Mouse (Mus musculus): ENCODE results near the gene Rtp3. TPM values are rescaled to one million over a fixed set of nuclear protein-coding genes. Genes with fewer than 3 reads are reported as not detected.

Gene Rtp3
- 1 to 10 TPM; 2.6 to 4.8 (median 3.7) TPM for total RNA-seq (2022)

DNA sequence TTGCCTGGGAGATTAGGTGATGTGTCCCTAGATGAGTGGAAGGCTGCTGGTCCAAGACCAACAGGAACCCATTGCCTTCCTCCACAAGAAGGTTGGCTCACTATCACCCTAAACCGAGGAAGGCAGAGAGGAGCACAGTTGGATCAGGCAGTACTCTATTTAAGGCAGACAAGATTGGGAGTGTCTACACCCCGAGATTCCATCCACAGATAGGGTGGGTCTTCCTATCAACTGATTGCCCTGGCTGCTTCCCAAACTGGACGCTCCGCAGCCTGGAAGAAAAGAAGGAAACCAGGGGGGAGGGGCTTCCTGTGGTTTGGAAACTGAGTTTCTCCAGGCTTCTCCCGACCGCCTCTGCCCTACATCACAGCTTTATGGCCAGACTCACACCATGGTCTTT, at the start of gene Rtp3:
Gene Rtp3, minus strand, starts transcription at position 380 of the 400 bp plus-strand sequence.
- DNase-seq (ENCODE audit: low spot score), result peak; percentile 73

DNA sequence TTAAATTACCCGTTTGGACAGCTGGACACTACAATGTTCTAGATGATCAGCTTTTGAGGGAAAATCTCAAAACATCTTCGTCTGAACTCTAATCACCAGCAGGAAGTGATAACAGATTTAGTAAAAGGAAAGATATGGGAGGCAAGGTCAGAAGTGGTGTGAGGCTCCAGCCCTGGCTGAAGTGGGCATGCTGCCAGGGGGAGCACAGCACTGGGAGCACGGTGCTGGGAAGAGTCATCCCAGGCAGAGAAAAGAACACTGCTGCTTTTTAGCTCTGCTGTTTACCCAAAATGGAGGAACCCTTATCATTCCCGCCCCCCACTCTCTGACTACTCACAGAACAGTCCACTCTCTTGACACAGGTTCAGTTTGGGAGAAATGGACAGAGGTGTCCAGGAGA, 49.6 kb upstream of the Rtp3 start:
- no peak for DNase-seq (ENCODE audit: low spot score)

DNA sequence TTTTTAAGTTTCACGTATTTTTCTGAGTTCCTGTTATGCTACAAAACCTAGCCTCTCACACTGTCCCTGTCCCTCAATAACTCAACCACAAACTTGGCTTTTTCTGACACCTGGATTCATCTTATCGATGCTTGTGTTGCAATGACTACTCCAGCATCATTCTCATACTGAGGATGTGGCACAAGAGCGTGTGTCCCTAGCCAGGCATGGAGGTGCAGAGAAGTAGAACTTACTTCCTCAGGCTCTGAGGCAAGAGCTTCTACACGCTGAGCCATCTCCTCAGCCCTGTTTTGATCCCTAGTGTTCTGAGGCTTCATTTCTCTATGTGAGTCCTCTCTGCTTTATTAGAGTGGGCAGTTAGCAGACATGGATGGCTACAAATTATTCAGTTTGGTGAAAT, 43.3 kb upstream of the Rtp3 start:
- no peak for DNase-seq (ENCODE audit: low spot score)

DNA sequence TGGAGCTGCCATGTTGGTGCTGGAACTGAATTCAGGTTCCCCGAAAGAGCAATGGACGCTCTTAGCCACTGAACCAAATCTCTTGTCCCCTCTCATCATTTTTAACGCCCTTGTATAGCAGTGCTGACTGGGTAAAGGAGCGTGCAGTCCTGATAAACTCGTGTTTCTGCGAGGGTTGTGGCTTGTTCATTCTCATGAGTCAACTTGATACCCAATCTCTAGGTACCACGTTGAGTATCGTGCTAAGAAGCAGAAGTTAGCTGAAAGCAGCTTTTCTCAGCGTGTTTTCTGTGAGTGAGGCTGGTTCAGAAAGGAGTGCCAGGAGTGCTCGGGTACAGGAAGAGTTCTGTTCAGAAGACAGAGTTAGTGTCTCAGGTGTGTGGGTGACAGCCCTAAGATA, 36.4 kb upstream of the Rtp3 start:
- DNase-seq (ENCODE audit: low spot score), result no peak

DNA sequence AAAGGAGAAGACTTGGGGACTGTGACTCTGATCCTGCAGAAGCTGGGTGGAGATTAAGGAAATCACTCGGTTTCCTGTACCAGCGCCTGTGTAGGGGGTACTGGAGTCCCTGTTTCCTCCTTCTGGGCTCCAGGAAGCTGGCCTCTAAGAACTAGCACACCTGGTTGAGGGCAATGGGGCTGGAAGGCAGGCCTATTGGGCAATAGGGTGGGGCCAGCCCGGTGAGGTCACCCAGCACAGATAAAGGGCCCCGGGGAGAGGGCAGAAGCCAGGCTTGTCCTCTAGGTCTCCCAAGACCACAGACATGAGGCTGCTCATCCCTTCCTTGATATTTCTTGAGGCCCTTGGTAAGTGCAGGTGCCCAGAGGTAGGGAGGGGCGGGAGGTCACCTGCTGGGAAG, 28.6 kb upstream of the Rtp3 start, which contains the start of gene Ltf:
Gene Ltf, plus strand, starts transcription at position 250 of the 400 bp plus-strand sequence.
- DNase-seq (ENCODE audit: low spot score), result no peak

DNA sequence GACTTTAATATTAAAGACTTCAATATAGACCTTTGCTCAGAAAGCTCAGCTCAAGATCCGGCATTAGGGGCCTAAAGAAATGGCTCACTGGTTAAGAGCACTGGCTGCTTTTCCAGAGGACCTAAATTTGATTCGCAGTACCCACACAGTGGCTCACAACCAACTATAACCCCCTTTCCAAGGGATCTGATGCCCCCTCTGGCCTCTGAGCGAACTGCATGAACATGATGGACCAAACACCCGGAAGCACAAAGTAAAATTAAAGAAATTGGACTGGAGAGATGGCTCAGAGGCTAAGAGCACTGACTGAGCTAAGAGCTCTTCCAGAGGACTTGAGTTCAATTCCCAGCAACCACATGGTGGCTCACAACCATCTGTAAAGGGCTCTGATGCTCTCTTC, 25.3 kb upstream of the Rtp3 start:
- no peak for DNase-seq (ENCODE audit: low spot score)

DNA sequence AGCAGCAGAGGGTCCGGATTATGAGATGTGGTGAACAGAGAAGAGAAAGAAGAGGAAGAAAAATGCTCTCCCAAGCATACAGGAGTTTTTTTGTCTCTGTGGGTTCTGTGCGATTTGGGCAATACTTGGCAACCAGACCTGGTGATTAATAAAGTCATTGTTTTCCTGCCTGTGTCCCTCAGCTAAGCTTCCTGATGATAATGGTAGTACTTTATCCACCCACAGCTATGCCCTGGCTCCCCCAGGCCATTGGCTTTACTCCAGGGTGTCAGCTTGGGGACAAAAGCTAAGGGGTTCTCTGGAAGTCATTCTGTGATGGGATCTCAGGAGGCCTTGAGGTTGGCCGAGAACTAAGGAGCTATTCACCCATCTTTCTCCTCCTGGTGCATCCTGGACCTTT, 21.7 kb upstream of the Rtp3 start:
- no peak for DNase-seq (ENCODE audit: low spot score)

DNA sequence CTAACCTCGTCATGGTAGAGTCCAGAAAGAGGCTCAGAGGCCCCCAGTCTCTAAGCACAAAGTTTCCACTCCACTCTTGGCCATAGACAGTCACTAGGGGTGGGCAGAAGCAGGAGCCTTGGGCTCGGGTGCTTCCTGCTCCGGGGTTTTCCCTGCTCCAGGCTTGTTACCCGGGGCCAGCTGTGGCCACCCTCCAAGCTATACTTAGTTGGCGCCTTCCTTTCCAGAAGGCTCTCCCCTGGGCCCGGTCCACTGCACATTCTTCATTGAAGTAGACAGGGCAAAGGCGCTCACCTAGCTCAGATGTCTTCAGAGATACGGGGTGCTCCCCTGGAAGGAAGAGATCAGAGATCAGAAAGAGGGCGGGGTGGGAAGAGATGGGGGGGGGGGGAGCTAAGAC, 21.2 kb upstream of the Rtp3 start:
- DNase-seq (ENCODE audit: low spot score), result no peak

DNA sequence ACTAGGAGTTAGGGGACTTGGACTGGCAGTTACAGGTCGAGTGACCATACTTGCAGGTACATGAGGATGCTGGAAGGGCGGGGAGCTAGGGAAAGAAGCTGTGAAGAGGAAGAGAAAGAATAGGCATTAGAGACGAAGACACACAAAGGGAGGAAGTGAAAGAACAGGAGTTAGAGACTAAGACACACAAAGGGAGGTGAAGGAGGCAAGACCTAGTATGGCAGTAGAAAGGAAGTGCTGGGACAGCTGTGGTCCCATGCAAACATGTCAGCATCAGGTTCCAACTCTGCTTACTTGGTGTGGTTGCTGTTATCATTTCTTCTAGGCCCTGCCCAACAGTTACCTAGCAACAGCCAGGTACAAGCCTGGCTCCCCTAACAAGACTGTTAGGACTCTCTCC, 19.4 kb upstream of the Rtp3 start:
- DNase-seq (ENCODE audit: low spot score), result no peak

DNA sequence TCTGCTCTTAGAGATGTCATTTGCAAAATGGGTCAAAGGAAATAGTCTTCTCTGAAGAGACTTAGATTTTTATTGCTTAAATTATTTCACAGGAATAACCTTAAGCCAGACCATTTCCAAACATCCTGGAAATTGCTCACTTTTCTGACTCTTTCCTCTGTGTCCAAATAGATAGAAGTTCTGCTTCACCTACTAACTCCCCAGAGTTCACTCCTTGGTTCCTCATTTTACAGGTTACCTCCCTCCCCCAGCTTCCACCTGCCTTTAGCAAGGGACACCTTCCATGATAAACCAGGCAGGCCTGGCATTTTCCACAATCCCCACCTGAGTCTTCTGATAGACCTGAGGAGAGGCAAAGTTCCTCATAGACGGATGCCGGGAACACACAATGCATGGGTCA, 16.2 kb upstream of the Rtp3 start:
- no peak for DNase-seq (ENCODE audit: low spot score)

DNA sequence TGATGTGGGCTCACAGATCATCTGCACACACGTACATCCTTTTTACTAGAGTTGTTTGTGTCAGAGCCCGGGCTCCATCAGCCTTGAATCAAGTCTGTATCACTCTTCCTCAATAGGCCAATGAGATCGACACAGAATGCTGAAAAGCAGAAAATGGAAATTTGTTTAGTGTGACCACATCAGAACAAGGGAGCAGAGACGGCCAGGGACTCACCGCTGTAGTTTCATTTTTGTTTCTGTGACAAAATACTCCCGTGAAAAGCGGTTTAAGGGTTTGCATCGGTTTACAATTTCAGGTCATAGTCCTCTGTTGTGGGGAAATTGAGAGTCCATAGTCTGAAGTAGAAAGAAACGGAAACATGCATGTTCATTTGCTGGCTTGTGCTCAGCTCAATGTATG, 12.9 kb upstream of the Rtp3 start:
- DNase-seq (ENCODE audit: low spot score), result no peak

DNA sequence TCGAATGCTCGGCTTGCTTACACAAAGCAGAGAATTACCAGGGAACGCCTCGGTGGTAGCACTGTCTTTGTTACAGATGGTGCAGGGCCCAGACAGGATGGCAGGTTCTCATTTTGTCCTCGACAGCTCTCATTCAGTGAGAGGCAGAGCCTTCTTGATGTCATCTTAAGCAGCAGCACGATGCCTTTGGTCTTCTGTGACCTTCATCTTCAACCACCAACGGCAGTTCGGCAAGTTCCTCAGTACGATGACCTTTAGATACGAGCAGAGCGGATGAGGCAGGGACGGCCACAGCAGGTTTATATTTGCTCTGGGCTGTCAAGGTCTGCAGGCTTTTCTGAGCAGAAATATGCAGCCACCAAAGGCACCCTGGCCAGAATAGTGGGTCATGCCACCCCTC, 11.2 kb upstream of the Rtp3 start:
- no peak for DNase-seq (ENCODE audit: low spot score)

DNA sequence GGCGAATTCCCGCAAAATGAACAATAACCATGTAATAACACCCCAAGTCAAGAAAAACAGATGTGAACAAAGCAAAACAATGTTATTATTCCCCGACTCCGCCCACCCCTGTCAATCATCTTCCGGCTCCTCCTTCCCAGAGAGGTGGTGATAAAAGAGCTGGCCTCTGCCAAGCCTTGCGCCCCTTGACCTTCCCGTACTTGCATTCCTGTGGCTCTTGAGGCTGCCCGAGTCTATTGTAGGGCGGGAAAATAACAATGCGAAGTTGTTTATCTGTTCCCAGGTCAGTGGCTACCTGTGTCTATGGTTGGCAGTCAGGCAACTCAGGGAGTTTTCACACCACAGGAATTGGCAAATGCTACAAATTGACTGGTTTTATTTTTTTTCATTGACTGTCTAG, 9.5 kb upstream of the Rtp3 start:
- peak; percentile 41 for DNase-seq (ENCODE audit: low spot score)

DNA sequence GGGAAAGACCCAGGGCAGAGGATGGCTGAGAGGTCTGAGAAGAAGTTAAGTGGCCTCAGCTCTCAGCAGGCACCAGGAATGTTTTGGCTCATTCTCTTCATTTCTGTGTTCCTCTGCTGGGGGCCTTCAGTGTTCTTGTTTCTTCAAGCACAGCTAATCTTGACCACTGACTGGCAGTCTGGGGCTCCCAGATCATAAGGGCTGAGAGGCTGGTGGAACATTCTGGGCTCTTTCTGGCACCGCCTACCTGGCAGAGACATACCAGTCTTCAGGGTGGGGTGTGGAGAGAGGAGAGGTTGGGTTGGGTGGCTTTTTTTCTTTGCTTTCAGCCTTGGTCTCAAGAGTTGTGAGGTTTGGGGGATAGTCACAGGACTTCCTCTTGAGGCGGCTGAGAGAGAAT, 8.7 kb upstream of the Rtp3 start:
- no peak for DNase-seq (ENCODE audit: low spot score)

DNA sequence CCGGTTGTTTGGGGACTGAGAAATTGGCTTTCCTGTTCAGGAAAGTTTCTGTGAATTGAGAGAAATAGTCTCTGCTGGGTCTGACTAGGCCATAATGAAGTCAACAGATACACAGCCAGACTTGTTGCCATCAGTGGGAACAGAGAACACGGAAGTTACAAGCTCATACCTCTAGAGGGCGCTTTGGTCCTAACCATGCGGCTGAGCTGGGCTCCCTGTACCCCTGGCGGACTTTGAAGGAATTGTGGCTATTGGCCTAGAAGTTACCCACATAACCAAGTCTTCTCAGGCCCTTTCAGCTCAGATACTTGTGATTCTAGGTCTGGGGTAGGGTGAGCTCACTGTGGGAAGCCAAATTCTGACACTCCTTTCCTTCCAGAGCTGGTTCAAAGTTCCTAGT, 6.9 kb upstream of the Rtp3 start:
- DNase-seq (ENCODE audit: low spot score), result peak; percentile 86

DNA sequence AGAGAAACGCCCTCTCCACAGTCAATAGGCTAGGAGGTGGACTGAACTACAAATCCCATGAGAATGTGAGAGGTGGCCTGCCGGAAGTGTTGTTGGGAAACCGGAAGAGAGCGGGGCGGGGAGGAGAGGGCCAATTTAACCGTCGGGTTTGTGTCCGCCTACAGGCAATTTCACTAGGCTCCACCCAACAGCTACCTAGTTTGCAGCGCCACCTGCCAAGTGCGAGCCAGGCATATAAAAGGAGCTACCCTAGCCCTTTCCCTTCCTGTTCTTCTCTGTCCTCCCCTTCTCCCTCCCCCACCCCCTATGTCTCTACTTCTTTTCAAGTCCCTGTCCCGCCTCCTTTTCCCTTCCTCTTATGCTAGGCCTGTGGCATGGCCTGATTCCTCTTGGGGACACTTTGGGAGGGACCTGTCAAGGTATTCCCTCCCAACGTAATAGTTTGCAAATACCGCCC, 4.4 kb upstream of the Rtp3 start:
- peak; percentile 84 for DNase-seq (ENCODE audit: low spot score)

DNA sequence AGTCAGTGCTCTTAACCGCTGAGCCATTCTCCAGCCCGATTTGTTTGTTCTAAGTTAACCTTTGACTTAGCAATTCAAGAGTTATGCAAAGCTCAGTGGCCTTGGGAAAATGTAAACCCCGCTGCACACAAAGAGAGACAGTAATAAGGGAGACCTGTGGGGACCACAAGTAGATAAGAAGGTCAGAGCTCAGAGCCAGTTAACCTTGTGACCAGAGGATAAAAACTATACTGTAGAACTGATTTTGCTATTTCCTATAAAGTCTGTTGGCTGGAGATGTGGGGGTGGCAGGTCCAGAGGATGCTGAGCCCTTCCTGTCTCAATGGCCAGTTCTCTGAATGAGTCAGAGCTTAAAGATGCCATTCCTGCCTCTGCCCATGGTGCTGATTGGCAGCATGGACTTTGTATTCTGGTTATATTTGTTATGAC, 2.9 kb upstream of the Rtp3 start:
- DNase-seq (ENCODE audit: low spot score), result no peak

DNA sequence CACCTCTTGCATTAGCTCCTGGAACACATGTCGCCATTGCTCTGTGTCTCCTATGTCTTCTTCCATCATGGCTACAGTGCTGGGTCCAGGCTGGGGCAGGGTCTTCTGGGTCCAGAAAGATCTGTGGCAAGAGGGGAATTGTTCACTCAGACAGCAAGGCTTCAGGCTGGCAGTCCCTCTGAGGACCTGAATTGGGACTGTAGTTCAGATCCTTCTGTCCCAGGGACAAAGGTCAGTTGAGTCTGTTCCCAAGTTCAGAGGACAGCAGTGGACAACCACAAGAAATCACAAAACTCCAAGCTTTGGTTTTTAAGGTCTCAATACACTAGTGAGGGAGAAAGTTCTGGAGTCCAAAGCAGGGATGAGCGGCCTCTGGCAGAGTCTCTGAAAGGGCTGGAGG, 840 bp downstream of the Rtp3 start:
- DNase-seq (ENCODE audit: low spot score), result no peak

DNA sequence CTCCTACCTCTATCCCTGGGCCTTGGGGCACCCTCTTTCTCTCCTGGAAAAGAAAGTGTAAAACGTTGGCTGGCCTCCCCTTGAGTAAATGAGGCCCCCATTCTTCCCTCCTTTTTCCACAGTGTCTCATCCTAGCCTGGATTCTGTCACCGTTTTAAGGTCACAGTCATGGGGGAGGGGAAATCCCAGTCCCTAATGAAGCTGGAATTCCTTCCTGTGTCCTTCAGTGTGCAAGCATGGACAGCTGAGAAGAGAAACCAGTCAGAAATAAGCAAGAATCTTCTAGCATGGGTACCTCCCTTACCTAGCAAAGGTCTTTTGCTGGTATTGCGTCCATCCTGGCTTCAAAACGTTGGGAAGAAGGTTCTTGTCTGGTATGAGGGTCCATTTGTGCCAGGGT, 1.2 kb downstream of the Rtp3 start:
- DNase-seq (ENCODE audit: low spot score), result no peak

DNA sequence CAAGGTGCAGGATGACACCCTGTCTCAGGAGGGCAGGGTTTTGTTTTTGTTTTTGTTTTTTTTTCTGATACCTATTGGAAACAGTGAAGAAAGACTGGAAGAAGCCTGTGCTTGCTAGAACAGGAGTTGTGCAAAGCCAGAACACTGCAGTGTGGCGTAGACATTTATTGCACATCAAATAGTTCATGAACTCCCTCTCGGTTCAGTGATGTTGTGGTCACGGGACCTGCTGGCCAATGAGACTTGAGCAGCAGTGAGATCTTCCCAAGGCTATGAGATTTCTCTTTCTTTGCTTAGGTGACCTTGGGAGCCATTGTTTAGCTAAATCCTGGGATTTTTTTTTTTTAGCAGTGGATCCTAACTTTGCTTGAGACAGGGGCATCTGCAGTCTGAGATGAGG, 2.3 kb downstream of the Rtp3 start:
- DNase-seq (ENCODE audit: low spot score), result no peak

DNA sequence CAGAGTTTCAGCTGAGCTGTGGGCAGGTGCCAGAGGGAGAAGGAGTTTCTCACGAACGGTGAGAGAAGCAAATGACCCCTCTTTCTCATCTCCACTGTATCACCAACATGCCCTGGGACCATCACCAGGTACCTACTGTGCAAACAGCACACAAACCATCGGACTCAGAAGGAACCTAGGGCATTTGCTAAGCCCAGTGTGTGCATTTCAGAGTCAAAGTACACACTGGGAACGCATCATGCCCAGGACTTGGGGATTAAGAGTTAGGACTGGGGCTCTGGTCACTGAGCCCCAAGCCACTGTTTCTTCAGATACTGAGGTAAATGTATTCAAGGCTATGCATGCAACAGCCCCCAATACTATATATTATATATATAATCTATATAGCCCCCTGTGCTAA, 3.1 kb downstream of the Rtp3 start:
- no peak for DNase-seq (ENCODE audit: low spot score)

DNA sequence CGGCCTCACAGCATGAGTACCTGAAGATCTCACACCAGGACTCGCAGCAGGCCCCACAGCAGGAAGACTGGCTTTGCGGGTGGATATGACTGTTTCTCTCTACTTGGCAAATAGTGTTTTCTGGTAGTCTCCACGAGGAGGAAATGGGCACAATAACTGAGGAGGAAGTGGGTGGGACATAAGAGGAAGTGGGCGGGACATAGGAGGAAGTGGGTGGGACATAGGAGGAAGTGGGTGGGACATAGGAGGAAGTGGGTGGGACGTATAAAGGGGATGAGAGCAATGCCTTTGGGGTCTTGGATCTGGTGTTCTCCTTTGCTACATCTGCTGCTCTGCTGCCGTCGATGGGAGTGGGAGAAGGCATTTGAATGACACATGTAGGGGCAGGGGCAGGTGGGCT, 4.4 kb downstream of the Rtp3 start:
- no peak for DNase-seq (ENCODE audit: low spot score)

DNA sequence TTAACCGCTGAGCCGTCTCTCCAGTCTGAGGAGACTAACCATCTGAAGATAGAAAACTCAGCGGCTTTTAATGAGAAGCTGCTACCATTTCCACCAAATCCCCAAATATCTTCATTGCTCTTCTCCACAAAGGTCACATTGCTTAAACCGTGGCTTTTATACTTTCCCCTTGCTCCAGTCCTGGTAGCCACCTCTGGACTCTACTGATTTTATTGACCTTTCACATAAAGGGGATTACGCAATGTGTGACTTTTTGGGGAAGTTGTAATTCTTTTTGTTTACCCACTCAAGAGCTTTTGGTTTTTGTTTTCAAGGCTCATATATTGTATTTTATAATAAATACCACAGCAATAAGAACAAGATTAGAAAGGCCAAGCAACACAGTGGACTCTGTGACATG, 4.8 kb downstream of the Rtp3 start:
- no peak for DNase-seq (ENCODE audit: low spot score)

DNA sequence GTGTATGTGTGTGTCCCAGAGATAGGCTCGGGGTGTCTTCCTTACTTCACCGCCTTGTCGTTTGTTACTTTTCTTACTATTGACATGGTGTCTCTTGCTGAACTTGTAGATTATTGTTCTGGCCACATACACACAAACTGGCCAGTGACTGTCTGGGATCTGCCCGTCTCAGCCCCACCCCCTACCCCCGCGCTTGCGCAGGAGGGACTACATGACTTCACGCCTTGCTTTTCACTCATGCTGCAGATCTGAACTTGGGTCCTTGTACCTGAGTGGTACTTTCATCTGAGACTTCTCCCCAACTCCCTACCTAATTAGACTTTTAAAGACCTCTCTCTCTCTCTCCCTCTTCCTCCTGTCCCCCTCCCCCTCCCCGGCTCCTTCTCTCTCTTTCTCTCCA, 6.3 kb downstream of the Rtp3 start:
- DNase-seq (ENCODE audit: low spot score), result no peak

DNA sequence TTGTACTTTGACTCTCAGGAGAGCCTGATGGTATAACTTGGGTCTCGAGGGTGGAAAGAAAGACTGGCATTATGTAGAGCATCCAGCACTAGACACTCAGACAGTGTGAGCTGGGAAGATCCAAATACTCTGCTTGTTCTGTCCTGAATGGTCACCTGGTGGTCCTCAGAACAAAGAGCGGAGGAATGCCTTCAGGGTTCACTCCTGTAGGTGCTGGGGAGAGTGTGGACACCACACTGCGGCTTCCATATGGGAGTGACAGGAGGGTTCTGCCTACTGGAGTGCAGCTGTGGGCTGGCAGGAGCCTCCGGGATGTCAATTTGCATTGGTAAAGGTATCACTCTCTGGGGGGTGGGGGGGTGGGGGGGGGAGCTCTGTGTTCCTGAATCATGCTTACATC, 8.0 kb downstream of the Rtp3 start:
- no peak for DNase-seq (ENCODE audit: low spot score)
